Mouse (Mus musculus): ENCODE measurements around the gene Ehd2. TPM values are rescaled to one million over a fixed set of nuclear protein-coding genes. Genes with fewer than 3 reads are reported as not detected.
"Not testable (repeated sequence)": the region's sequence is repeated elsewhere in the genome, so short reads cannot be mapped to it uniquely, and the experiment has no call there.

The Ehd2 gene
- polyA plus RNA-seq, 1 experiment from 2014 or later: not detected

DNA sequence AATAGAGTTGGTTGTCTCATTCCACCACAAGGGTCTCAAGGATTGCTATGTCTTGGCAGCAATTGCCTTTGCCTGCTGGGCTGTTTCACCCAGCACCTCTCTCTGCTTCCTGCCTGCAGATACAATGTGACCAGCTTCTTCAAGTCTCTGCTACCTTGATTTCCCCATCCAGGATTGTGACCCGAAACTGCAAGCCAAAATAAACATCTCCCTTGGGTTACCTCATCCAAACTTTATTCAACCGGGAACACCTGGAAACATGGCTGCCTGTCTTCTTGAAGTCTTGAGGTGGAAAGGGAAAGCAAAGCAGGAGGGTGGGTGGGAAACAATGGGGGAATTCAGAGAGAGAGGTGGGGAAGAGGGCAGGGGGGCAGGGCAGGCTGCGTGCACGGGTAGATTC is 50.4 kb downstream of the Ehd2 start:
- 87% methylated on average over 4 of the region's 4 CpGs for WGBS (ENCODE audit: missing documents)
- H3K36me3 ChIP-seq (ENCODE audit: inconsistent target): peaks cover 31% of the 10 kb centered on the region
- peaks cover 26% of the 10 kb centered on the region for H3K79me2 ChIP-seq (ENCODE audit: inconsistent target)
- no peak overlapping the region for H3K4me3 ChIP-seq (ENCODE audit: inconsistent target)
- H3K27ac ChIP-seq: no peak overlapping the region

DNA sequence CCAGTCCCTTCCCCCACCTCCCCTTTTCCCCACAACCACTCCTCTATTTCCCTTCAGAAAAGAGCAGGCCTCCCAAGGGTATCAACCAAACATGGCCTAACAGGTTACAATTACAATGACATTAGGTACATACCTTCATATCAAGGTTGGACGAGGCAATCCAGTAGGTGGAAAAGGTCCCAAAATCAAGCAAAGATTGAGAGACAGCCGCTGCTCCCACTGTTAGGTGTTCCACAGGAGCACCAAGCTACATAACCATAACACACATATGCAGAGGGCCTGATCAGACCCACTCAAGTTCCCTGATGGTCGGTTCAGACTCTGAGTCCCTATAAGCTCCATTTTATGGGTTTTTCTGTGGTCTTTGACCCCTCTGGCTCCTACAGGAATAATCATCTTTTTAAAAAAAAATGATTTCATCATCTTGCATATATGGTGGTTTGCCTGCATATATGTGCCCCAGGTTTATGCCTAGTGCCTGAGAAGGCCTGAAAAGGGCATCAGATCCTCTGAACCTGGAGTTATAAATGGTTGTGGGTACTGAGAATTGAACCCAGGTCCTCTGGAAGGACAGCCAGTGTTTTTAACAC is 51.1 kb downstream of the Ehd2 start:
- Histone ChIP-seq H3K79me2 (ENCODE audit: inconsistent target) (peaks cover 18% of the 10 kb centered on the region), H3K36me3 (ENCODE audit: inconsistent target) (peaks cover 31% of the 10 kb centered on the region), H3K4me3 (ENCODE audit: inconsistent target) (no peak overlapping the region), H3K27ac (no peak overlapping the region)
- 94% methylated on average over 3 of the region's 3 CpGs for WGBS (ENCODE audit: missing documents)

DNA sequence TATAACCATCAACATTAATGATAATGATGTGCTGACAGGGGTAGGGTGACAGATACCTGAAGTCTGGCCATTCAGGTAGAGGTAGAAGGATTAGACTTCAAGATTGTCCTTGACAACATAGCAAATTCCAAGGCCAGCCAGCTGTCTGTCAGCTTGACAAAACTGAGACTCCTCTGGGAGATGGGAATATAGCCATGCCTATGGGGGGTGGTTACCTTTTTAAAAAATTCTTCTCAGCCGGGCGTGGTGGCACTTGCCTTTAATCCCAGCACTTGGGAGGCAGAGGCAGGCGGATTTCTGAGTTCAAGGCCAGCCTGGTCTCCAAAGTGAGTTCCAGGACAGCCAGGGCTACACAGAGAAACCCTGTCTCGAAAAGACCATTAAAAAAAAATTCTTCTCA is 51.7 kb downstream of the Ehd2 start:
- Histone ChIP-seq H3K36me3 (ENCODE audit: inconsistent target) (peaks cover 31% of the 10 kb centered on the region), H3K79me2 (ENCODE audit: inconsistent target) (peaks cover 13% of the 10 kb centered on the region)
- H3K27ac ChIP-seq; H3K4me3 ChIP-seq (ENCODE audit: inconsistent target): not testable (repeated sequence)
- 91% methylated on average over 3 of the region's 4 CpGs for WGBS (ENCODE audit: missing documents)

DNA sequence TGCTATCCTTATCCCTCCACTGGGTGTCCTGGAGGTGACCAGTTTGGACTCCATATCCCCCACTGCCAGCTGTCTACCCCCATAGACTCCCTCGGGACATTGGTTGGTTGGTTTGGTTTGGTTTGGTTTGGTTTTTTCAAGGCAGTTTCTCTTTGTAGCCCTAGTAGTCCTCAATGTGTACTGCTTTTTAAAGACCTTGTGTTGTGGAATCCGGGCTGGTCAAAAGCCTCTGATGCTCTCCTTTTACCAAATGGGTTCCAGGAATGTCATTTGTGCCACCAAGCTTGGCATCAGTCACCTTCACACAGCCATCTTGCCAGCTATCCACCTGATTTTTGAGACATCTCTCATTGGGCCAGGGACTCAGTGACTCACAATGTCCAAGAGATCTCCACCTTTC is 52.6 kb downstream of the Ehd2 start:
- 97% methylated on average over 2 of the region's 2 CpGs for WGBS (ENCODE audit: missing documents)
- H3K27ac ChIP-seq: no peak overlapping the region
- no peak overlapping the region for H3K4me3 ChIP-seq (ENCODE audit: inconsistent target)
- H3K79me2 ChIP-seq (ENCODE audit: inconsistent target): peaks cover 3% of the 10 kb centered on the region; the same call in 1 of the 2 replicates
- H3K36me3 ChIP-seq (ENCODE audit: inconsistent target): peaks cover 26% of the 10 kb centered on the region

DNA sequence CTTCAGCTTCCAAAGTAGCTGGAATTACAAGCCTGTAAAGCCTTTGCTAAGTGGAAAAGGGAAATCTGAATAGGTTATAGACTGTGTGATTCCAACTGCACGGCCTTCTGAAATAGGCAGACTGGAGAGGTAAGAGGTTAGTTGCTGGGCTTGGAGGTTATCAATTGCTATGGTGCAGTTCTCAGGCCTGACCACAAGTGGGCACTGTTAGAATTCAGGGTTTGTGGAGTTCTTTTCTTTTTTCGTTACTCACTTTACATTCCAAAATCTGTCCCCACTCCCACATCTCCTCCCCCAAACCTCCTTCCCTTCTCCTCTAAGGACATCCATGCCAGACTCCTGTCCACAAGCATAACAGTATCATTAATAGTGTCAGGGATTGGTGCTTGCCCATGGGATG is 53.1 kb downstream of the Ehd2 start:
- Histone ChIP-seq H3K4me3 (ENCODE audit: inconsistent target) (no peak overlapping the region), H3K79me2 (ENCODE audit: inconsistent target) (no peaks in the 10 kb centered on the region; the same call in 1 of the 2 replicates), H3K27ac (no peak overlapping the region), H3K36me3 (ENCODE audit: inconsistent target) (peaks cover 21% of the 10 kb centered on the region; the same call in 1 of the 2 replicates)
- 25% methylated on average over 2 of the region's 2 CpGs for WGBS (ENCODE audit: missing documents)

DNA sequence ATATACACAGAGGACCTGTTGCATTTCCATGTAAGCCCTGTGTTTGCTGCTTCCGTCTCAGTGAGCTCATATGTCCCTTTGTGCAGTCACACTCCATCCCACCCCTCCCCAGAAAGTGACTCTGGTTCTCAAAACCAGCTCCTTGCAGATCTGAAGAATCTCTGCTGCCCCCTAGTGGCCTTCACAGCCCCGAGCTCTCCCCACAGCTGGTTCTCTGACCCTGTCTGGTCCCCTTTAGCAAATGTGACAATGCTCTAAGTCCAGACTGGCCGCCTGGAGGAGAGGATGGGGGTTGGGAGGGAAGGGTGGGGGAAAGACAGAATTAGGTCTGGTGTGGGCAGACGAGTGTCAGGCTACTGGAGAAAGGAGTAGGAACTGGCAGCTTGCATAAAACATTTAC is 55.2 kb downstream of the Ehd2 start:
- WGBS (ENCODE audit: missing documents): 0% methylated on average over 4 of the region's 4 CpGs
- Histone ChIP-seq H3K27ac (no peak overlapping the region), H3K79me2 (ENCODE audit: inconsistent target) (no peaks in the 10 kb centered on the region)

DNA sequence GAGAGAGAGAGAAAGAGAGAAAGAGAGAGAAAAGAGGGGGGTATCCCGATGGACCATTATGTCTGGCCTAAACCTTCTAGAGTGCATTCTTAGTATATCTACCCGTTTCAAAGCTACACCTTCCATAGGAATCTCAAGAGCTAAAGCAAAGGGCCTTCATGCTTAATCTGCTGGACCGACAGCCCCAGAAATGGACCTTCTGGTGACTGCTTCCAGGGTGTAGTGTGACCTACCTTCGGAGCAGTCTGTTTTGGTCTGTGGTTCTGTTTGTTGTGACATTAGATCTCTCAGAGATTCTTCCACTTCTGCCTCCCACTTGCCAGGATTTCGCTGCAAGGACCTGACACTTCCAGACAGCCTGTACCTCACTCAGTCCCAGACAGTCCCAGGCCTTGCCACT is 56.8 kb downstream of the Ehd2 start:
- H3K79me2 ChIP-seq (ENCODE audit: inconsistent target): no peaks in the 10 kb centered on the region
- H3K36me3 ChIP-seq (ENCODE audit: inconsistent target): no peaks in the 10 kb centered on the region
- H3K4me3 ChIP-seq (ENCODE audit: inconsistent target): no peak overlapping the region
- H3K27ac ChIP-seq: no peak overlapping the region
- WGBS (ENCODE audit: missing documents): 93% methylated on average over 5 of the region's 5 CpGs

More for the DNA sequence above, 55.2 kb downstream of the Ehd2 start:
- peaks cover 7% of the 10 kb centered on the region; the same call in 1 of the 2 replicates for H3K36me3 ChIP-seq (ENCODE audit: inconsistent target)
- no peak overlapping the region for H3K4me3 ChIP-seq (ENCODE audit: inconsistent target)

DNA sequence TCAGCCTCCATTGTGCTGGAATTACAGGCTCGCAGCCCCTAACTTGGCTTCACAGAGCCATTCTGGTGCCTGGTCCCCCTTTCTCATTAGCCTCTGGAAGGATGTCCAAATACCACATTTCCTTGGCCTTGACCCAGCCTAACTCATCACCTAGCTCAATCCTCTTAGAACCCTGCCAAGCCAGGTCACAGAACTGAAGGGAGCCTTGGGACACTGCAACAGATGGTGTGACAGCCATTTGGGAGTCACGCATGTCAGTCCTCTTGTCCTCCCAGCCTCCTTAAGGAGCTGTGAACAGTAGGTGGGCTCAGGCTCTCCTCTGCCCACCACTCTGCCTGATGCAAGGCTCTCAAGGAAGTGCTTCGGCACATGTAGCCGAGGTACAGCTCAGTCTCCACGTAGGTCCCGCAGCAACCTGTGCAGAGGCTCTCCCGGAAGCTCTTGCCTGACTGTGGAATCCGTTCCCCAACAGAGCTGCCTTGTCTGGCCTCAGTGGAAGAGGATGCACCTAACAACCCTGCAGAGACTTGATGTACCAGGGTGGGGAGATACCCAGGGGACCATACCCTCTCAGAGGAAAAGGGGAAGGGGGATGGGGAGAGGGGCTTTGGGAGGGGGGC is 59.3 kb downstream of the Ehd2 start:
- WGBS (ENCODE audit: missing documents): 63% methylated on average over 8 of the region's 8 CpGs
- Histone ChIP-seq H3K4me3 (ENCODE audit: inconsistent target) (no peak overlapping the region), H3K27ac (no peak overlapping the region), H3K79me2 (ENCODE audit: inconsistent target) (no peaks in the 10 kb centered on the region), H3K36me3 (ENCODE audit: inconsistent target) (no peaks in the 10 kb centered on the region)

DNA sequence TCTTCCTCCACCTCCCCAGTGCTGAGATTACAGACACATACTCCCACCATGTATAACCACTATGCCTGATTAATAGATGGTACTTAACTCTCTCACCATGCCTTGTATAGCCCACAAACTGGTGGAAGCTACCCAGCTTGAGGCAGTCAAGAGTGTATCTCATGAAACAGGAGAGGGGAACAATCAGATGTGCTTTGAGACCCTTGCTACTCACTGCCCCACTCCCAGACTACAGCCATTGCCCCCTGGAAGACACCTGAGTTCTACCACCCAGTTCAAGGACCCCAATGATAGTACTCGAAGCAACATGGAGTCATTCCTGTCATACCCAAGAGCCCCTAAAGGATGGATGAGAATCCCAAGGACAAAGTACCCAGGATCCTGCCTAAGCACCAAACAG is 60.8 kb downstream of the Ehd2 start:
- whole genome bisulfite sequencing (ENCODE audit: missing documents): 100% methylated on average over 1 of the region's 1 CpGs

DNA sequence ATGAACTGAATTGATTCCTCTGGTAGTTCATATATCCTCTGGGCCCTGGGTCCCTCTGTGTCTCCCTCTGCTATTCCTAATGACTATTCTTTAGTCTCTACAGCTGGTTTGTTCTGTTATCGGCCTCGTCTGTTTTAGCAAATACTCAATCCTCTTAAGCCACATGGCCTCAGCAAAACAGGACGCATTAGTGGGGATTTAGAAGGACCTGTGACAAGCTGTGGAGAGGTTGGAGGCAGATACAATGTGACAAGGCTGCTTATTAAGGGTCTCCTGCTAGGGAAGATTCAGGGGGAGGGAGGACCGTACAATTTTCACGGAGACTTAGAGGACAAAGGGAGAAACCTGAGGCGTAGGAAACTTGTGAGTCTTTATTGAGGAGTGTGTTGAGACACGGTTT is 61.5 kb downstream of the Ehd2 start:
- whole genome bisulfite sequencing (ENCODE audit: missing documents): 83% methylated on average over 7 of the region's 7 CpGs
- H3K36me3 ChIP-seq (ENCODE audit: inconsistent target): no peaks in the 10 kb centered on the region

More for the DNA sequence above, 60.8 kb downstream of the Ehd2 start:
- no peaks in the 10 kb centered on the region for H3K79me2 ChIP-seq (ENCODE audit: inconsistent target)
- H3K4me3 ChIP-seq (ENCODE audit: inconsistent target): no peak overlapping the region
- no peak overlapping the region for H3K27ac ChIP-seq
- H3K36me3 ChIP-seq (ENCODE audit: inconsistent target): no peaks in the 10 kb centered on the region

DNA sequence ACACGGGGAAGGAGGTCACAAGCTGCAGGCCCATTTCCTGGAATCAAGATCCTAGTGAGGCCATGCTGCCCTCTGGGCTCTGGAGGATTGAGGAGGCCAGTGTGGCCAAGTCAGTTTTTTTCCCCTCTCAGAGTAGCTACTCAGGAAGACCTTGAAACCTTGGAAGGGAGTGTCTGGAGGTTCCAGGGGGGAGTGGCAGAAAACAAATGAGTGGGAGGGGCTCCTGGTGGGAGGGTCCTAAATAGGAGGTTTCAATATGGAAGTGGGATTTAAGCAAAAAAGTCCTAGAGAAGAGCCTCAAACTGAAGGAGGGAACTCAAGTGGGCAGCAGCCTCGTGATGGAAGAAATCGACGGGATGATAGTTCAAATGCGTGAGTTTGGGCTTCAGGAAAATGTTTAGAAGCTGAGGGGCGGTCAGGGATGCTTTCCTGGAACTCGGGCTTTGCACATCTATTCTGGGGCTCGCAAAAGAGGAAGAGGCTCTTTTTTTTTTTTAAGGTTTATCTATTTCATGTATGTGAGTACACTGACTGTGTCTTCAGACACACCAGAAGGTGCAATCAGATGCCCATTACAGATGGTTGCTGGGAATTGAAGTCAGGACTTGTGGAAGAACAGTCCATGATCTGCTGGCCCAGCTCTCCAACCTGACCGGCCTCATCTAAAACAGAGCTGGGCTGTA is 65.9 kb downstream of the Ehd2 start:
- WGBS (ENCODE audit: missing documents): 66% methylated on average over 9 of the region's 9 CpGs
- H3K4me3 ChIP-seq (ENCODE audit: inconsistent target): no peak overlapping the region
- no peaks in the 10 kb centered on the region for H3K79me2 ChIP-seq (ENCODE audit: inconsistent target)
- H3K27ac ChIP-seq: no peak overlapping the region
- H3K36me3 ChIP-seq (ENCODE audit: inconsistent target): no peaks in the 10 kb centered on the region

More for the DNA sequence above, 61.5 kb downstream of the Ehd2 start:
- Histone ChIP-seq H3K27ac (no peak overlapping the region), H3K79me2 (ENCODE audit: inconsistent target) (no peaks in the 10 kb centered on the region), H3K4me3 (ENCODE audit: inconsistent target) (no peak overlapping the region)

Other genes starting within 250 kb of the Ehd2 start
- not detected in 3 replicates for gene Obox5, start 217.4 kb downstream of the Ehd2 start, polyA plus RNA-seq (2018)
- not detected in 3 replicates for gene Obox6, start 127.9 kb downstream of the Ehd2 start, polyA plus RNA-seq (2018)
- gene Crx, start 87.6 kb downstream of the Ehd2 start, polyA plus RNA-seq (2018): not detected in 3 replicates
- not detected in 3 replicates for gene Crxos, start 85.0 kb downstream of the Ehd2 start, polyA plus RNA-seq (2018)
- gene Selenow, start 45.2 kb downstream of the Ehd2 start, polyA plus RNA-seq (2018): 198 to 402 TPM (median 262 TPM) in 3 replicates
- gene Nop53, start 21.5 kb downstream of the Ehd2 start, polyA plus RNA-seq (2018): 77.7 to 125 TPM (median 94.2 TPM) in 3 replicates
- gene Bicra, start 80.4 kb upstream of the Ehd2 start, polyA plus RNA-seq (2018): 4.9 to 8.7 TPM (median 8.4 TPM) in 3 replicates
- not detected in 3 replicates for gene Zfp541, start 94.2 kb upstream of the Ehd2 start, polyA plus RNA-seq (2018)
- 85.4 to 112 TPM (median 98.6 TPM) in 3 replicates for gene Napa, start 130.9 kb upstream of the Ehd2 start, polyA plus RNA-seq (2018)
- gene Kptn, start 152.3 kb upstream of the Ehd2 start, polyA plus RNA-seq (2018): 3.3 to 6.8 TPM (median 5.9 TPM) in 3 replicates
- not detected in 3 replicates for gene Slc8a2, start 162.3 kb upstream of the Ehd2 start, polyA plus RNA-seq (2018)
- 10.2 to 15.0 TPM (median 11.2 TPM) in 3 replicates for gene Meis3, start 207.5 kb upstream of the Ehd2 start, polyA plus RNA-seq (2018)